Mouse (Mus musculus) T-helper 17 cell (primary cell): ENCODE results near the gene Cdv3.
"Not testable (repeated sequence)": the region's sequence is repeated elsewhere in the genome, so short reads cannot be mapped to it uniquely, and the experiment has no call there.

Experiments
- in situ Hi-C, 2 experiments: fragments of 300-600 bp; cut with MboI, MseI; formaldehyde crosslinking; loops; 1 replicate in 1 of 2; 2 replicates in 1 of 2; pipeline ENCODE4 v1.15.1; 2025; ENCODE audit warnings: high pct_unique_total_duplicates in 2 of 2

Gene Cdv3

GRCm38 (mm10) chr9:103372271-103373010 lies 6.8 kb upstream of the Cdv3 start:
- in situ Hi-C loops: loop anchor here (5.0 to 10.0 kb wide), 3 partner anchors 50 to 1752 kb away; no protein-coding TSS in a partner anchor

- in situ Hi-C loops: loop anchor here (5.0 to 10.0 kb wide), 3 partner anchors 52 to 1755 kb away; no protein-coding TSS in a partner anchor
Observed at GRCm38 (mm10) chr9:103369951-103370350, 4.3 kb upstream of the Cdv3 start.

- in situ Hi-C loops: no loop called here
Observed at GRCm38 (mm10) chr9:103366356-103366755, 716 bp upstream of the Cdv3 start.

- in situ Hi-C loops: loop anchor here in 1 of 2 experiments (5.0 kb wide), 1 partner anchor 157 kb away; no protein-coding TSS in a partner anchor
Observed at GRCm38 (mm10) chr9:103364601-103365289, 895 bp downstream of the Cdv3 start.

GRCm38 (mm10) chr9:103363730-103364417 lies 1.8 kb downstream of the Cdv3 start:
- in situ Hi-C loops: loop anchor here in 1 of 2 experiments (5.0 kb wide), 1 partner anchor 157 kb away; no protein-coding TSS in a partner anchor

- in situ Hi-C loops: loop anchor here in 1 of 2 experiments (5.0 kb wide), 1 partner anchor 156 kb away; no protein-coding TSS in a partner anchor
Observed at GRCm38 (mm10) chr9:103363088-103363487, 2.6 kb downstream of the Cdv3 start.

GRCm38 (mm10) chr9:103360642-103361041 lies 5.0 kb downstream of the Cdv3 start:
- in situ Hi-C loops: loop anchor here in 1 of 2 experiments (5.0 kb wide), 1 partner anchor 153 kb away; no protein-coding TSS in a partner anchor

- in situ Hi-C loops: loop anchor here (5.0 kb wide), 1 partner anchor 36 kb away; no protein-coding TSS in a partner anchor
Observed at GRCm38 (mm10) chr9:103358545-103358944, 7.1 kb downstream of the Cdv3 start.

GRCm38 (mm10) chr9:103357893-103358292 lies 7.7 kb downstream of the Cdv3 start:
- in situ Hi-C loops: loop anchor here (5.0 kb wide), 1 partner anchor 36 kb away; no protein-coding TSS in a partner anchor

GRCm38 (mm10) chr9:103353500-103354260 lies 12.0 kb downstream of the Cdv3 start:
- in situ Hi-C loops: not testable (repeated sequence)

- in situ Hi-C loops: loop anchor here in 1 of 2 experiments (25.0 kb wide), 1 partner anchor 1714 kb away; the partner anchor contains the start of gene Mrpl3
Observed at GRCm38 (mm10) chr9:103348791-103349190, 16.8 kb downstream of the Cdv3 start.

GRCm38 (mm10) chr9:103347996-103348490 lies 17.6 kb downstream of the Cdv3 start:
- in situ Hi-C loops: loop anchor here in 1 of 2 experiments (25.0 kb wide), 1 partner anchor 1714 kb away; the partner anchor contains the start of gene Mrpl3

GRCm38 (mm10) chr9:103347045-103347444 lies 18.6 kb downstream of the Cdv3 start:
- in situ Hi-C loops: loop anchor here in 1 of 2 experiments (25.0 kb wide), 1 partner anchor 1715 kb away; the partner anchor contains the start of gene Mrpl3

- in situ Hi-C loops: loop anchor here in 1 of 2 experiments (25.0 kb wide), 1 partner anchor 1725 kb away; the partner anchor contains the start of gene Mrpl3
Observed at GRCm38 (mm10) chr9:103336912-103337311, 28.7 kb downstream of the Cdv3 start.

- in situ Hi-C loops: loop anchor here in 1 of 2 experiments (25.0 kb wide), 1 partner anchor 1730 kb away; the partner anchor contains the start of gene Mrpl3
Observed at GRCm38 (mm10) chr9:103332663-103333062, 33.0 kb downstream of the Cdv3 start.

- in situ Hi-C loops: loop anchor here in 1 of 2 experiments (25.0 kb wide), 1 partner anchor 1736 kb away; the partner anchor contains the start of gene Mrpl3
Observed at GRCm38 (mm10) chr9:103326449-103326848, 39.2 kb downstream of the Cdv3 start.

GRCm38 (mm10) chr9:103324678-103325077 lies 41.0 kb downstream of the Cdv3 start:
- in situ Hi-C loops: loop anchor here (5.0 to 25.0 kb wide), 2 partner anchors 33 to 1738 kb away; partner anchors contain the start of gene Mrpl3 (in 1 of the 2)

GRCm38 (mm10) chr9:103309832-103310231 lies 55.8 kb downstream of the Cdv3 start:
- in situ Hi-C loops: no loop called here

- in situ Hi-C loops: no loop called here
Observed at GRCm38 (mm10) chr9:103305332-103306041, 60.2 kb downstream of the Cdv3 start.
